Mouse (Mus musculus) T-helper 1 cell (primary cell): ENCODE data around the gene Tdrd9.
"Not testable (repeated sequence)": the region's sequence is repeated elsewhere in the genome, so short reads cannot be mapped to it uniquely, and the experiment has no call there.

Experiments used
- in situ Hi-C: fragments of 300-600 bp; cut with MboI, MseI; formaldehyde crosslinking; loops from one replicate; pipeline ENCODE4 v1.15.1; 2025; ENCODE audit warnings: high pct_unique_total_duplicates

Gene Tdrd9

DNA sequence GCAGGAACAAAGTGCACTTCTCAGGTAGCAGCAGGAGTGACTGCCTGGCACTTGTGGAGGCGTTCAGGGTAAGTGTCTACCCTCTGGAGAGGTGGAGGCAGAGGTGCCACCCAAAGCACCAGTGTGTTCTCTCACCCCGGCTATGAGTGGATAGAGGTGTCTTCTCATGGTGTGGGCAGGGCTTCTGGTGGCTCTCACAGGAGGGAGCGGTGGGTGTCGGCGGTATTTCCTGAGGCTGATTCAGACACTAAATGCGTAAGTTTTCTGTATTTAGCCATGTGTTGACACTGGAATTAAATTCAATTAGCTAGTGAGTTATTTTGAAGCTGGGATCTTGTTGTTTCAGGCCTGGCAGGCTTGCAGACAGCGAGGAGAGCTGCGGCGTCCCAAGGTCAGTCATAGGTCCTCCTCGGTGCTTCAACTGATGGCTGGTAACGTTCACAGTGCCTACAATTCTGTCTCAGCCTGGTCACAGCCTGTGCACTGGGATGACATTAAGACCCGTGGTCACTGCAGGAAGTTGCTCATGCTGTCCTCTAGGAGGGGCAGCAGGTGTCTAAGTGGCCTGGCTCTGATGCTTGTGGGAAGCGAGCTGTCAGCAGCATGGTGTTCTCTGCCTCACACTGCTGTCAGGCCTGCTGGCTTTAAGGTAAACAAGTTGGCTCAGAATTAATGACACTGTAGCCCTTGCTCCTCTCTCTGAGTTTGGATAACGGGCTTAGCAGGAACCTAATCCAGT lies 54.7 kb downstream of the Tdrd9 start:
- in situ Hi-C loops = no loop called here

DNA sequence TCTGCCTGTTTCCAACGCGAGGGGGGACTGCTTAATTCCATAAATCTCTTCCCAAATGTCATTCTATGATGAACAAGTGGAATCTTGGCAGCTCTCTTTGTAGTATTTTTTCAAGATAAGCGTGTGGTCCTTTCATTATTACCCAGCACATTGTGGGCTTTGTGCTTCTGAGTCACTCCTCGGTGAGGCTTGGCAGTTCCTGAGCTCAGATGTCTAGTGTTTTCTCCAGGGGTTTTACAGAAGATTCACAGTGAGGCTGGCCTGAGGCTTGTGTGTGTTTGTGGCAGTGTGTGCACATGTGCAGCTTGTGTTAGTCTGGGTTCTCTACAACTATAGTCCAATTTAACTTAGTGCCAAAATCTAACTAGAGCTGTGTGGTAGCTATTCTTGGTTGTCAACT lies 56.0 kb downstream of the Tdrd9 start:
- in situ Hi-C loops = no loop called here

DNA sequence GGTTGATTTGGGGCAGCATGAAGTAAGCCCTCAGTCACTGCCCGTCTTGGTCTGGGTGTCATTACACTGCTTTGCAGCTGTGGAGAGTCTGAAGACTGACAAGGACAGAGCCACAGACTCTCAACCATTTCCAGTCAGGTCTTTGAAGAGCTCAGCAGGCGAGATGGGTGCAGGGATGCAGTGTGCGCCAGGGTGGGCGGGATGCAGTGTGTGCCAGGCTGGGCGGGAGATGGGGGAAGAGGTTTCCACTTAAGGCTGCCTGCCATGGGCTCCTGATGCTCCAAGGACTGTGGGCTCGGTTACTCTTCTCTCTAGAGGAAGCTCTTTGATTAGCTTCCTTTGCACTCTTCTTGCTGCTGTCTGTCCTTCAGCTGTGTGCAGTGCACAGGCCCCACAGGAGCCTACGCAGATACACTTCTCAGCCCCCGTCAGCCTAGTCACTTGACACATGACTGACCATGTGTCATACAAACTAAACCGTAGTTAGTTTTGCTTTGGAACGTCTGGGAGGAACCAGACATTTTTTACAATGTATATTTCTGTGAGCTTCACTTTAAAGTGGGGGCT lies 62.1 kb downstream of the Tdrd9 start:
- in situ Hi-C loops = loop anchor here (5.0 kb wide), 1 partner anchor 49 kb away; no protein-coding TSS in a partner anchor

DNA sequence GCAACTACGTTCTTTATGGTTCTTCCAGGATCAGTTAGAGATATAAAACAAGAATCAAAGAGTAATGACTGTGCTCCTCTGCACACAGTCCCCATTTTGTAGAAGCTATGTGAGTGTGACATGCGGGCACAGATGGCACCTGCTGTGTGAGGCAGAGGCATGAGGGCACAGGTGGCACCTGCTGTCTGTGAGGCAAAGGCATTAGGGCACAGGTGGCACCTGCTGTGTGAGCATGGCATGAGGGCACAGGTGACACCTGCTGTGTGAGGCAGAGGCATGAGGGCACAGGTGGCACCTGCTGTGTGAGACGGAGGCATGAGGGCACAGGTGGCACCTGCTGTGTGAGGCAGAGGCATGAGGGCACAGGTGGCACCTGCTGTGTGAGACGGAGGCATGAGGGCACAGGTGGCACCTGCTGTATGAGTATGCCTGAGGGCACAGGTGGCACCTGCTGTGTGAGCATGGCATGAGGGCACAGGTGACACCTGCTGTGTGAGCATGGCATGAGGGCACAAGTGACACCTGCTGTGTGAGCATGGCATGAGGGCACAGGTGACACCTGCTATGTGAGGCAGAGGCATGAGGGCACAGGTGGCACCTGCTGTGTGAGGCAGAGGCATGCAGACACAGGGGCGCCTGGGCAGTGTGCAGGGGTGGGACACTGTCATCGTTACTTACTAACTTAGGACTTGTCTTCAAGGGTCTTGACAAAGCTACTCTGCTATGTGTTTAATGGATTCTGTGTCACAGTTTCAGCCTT lies 64.2 kb downstream of the Tdrd9 start:
- in situ Hi-C loops = not testable (repeated sequence)

DNA sequence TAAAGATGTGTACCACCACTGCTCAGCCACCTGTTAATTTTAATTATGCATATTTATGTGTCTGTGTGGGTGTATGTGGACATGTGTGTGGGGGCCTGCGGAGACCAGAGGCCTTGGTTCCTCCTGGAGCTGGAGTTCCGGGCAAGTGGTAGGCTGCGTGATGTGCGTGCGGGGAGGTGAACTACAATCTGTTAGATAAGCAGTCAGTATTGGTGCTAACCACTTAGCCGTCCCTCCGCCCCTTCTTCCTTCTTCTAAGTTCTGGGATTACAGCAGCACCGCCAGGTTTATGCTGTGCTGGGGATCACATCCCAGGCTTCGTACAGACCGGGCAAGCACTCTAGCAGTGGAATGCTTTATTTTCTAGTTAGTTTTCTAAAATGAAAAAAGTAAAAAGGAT lies 67.1 kb downstream of the Tdrd9 start:
- in situ Hi-C loops = no loop called here

DNA sequence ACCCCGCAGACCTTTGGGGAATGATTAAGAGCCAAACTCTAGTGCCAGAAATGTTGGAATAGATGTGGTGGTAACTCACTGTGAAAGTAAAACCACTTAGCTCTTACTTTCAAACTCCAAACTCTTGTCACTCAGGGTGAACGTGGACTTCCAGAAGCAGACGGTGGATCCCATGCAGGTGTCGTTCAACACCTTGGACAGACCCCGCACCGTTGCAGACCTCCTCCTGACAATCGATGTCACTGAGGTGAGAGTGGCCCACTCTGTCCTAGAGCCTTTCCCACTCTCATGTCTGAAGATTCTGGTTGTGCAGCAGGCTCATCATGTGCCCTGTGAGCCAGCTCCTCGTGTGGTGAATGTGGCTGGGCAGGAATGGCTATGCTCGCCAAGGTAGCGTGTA lies 67.8 kb downstream of the Tdrd9 start:
- in situ Hi-C loops = no loop called here

DNA sequence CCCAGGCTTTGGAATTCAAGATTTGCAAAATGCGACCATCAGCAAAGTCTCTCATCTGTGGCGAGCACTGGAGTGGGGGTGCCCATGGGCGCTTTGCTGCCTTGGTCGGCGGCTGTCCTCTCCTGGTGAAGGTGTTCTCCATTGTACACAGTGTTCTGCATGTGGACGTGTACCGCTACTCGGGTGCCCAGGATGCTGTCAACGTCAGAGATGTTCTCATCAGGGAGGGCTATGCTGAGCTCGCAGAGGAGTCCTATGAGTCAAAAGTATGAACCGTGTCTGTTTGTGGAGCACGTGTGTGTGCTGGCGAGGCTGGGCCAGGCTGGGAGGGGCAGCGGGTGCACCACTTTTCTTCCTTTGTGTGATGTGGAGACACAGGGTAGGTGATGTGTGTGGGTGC lies 71.3 kb downstream of the Tdrd9 start:
- in situ Hi-C loops = no loop called here

DNA sequence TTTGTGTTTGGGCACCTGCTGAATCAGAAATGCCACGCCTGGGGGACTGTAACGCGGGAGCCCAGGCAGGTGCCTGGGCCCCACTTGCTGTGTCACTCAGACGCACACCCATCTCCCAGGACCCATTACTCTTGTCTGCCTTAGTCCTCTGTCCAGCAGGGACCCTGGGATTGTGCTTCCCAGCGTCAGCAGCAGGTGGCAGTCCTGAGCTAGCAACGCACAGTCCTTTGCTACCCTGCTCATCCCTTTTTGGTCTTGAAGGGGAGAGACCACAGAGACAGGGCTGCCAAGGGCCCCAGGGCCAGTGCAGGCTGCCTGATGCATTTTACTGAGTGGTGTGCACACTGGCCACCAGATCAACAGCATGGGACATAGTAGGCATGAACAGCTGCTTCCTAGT lies 106.3 kb downstream of the Tdrd9 start:
- in situ Hi-C loops = no loop called here

DNA sequence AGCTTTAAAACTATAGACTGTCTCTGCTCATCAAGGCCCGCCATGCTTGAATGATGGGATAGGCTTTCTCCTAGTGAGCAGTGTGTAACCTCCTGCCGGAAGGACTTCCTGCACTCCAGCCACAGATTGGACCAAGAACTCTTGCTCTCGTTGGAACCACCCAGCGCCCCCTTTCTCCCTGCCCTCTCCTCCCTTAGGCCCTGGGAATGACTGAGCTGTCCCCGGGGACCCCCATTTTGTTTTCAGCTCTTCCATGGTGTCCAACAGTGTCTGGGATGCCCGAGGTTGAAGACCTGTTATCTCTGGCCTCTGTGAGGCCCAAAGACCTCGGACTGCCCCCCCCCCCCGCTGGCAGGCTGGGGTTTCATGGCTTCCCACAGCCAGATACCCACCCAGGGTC lies 108.6 kb downstream of the Tdrd9 start:
- in situ Hi-C loops = loop anchor here (5.0 kb wide), 1 partner anchor 48 kb away; no protein-coding TSS in a partner anchor

DNA sequence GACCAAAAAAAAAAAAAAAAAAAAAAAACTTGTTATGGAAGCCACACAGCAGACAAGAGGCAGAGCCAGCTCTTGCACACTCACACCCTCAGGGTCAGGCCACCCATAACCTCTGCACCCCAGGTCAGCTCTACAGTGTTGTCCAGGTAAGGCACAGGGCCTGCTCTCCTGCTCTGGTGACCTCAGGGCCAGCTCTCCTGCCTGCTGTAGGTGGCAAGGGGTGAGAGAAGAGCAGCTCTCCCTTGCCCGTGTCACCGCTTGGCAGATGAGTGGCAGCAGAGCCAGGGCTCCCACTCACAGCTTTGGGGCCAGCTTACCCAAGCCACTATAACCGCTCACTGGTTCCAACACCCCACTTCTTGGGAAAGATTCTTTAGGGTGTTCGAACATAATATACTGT lies 109.6 kb downstream of the Tdrd9 start:
- in situ Hi-C loops = loop anchor here (5.0 kb wide), 1 partner anchor 49 kb away; no protein-coding TSS in a partner anchor

DNA sequence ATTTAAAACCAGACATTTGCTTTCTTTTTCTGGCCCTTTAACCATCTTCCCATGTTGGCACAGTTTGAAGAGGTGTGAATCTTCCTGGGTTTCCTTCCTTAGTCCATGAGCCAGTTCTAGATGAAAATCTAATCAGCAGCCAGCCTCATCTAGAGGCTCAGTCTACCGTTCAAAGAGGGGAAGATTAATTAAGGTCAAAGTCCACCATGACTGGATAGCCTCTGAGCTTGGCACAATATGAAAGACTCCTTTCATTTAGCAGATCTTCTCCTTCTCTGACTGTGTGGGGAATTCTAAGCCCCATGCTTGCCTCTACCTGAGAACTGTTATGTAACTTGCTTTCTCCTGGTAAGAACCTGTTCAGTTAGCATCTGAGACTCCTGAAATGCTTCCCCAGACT lies 110.9 kb downstream of the Tdrd9 start:
- in situ Hi-C loops = loop anchor here (5.0 kb wide), 1 partner anchor 50 kb away; no protein-coding TSS in a partner anchor

DNA sequence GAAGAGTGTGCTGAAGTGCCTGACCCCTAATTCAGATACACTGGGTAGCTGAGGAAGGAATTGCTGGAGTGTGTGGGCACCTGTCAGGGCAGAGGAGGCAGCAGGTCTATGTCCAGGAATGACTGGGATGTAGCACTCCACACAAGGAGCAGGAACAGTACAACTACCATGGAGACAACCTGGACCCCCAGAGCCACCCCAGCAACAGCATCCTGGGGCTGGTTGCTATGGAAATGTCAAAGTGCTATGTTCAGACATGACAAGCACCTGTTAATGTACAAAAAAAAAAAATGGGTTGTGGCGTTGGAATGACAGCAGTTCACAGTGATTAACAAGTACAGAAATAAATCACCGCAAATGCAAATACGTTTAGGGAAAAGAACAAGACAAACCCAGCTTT lies 114.9 kb downstream of the Tdrd9 start:
- in situ Hi-C loops = no loop called here

DNA sequence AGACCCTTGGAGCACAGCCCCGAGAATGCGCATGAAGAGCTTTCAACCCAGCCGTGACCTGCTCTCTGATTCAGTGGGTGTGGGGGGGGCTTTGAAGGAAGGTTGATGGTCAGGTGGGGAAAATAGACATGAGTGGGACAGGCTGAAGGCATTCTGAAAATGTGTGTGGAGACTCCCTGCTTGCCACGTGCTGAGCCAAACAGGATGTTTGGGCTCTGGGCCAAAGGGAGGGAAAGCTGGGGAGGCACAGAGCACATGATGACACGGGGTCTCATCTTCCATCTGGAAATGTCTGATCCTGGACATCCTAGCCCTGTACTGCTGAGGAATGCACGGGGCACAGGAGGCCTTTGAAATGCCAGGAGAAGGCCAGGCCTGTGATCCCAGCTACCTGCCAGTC lies 115.4 kb downstream of the Tdrd9 start:
- in situ Hi-C loops = no loop called here

DNA sequence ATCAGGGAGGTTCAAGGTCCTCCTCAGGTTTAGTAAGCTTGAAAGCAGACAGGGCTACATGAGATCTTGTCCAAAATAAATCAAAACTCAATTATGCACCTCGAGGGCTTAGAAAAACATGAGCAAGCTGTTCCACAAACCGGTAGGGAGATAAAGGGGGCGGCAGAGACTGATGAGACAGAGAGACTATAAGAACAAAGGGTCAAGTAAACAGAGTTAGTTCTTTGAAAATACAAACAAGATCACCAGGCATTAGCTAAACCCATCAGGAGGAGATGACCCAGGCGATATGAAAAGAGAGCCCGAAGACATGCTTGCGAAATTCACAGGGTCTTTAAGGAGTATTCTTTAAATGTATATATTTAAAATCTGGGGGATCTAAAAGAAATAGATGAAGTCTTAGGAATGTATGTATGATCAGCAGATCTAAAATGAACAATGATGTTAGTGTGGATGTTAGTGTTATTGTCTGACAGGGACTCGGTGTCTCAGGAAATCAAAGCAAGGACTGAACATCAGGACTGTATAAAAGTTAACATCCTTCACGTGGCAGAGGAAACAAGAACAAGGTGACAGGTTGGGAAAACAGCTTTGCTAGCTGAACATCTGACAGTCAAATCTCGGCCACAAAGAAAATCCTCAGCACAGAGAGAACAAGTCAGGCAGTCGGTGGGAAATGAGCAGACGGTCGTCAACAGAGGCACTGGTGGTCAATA lies 117.4 kb downstream of the Tdrd9 start:
- in situ Hi-C loops = no loop called here

DNA sequence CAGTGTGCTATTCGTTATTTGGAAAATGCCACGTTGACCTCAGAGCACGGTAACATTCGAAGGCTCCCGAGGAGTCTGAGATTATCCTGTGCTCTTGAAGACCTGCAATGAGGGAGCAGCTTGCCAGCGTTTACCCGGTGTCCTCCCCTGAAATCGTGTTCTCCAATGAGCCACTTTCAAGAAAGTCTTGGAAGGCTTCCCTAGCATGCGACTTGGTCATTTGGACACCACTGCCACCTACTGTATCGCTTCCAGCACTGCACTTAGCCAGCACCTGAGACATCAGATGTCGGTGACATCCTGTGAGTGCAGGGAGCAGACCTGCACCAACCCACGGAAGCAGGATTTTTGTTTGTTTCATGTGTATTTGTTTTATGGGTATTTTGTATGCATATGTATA lies 119.7 kb downstream of the Tdrd9 start:
- in situ Hi-C loops = no loop called here

DNA sequence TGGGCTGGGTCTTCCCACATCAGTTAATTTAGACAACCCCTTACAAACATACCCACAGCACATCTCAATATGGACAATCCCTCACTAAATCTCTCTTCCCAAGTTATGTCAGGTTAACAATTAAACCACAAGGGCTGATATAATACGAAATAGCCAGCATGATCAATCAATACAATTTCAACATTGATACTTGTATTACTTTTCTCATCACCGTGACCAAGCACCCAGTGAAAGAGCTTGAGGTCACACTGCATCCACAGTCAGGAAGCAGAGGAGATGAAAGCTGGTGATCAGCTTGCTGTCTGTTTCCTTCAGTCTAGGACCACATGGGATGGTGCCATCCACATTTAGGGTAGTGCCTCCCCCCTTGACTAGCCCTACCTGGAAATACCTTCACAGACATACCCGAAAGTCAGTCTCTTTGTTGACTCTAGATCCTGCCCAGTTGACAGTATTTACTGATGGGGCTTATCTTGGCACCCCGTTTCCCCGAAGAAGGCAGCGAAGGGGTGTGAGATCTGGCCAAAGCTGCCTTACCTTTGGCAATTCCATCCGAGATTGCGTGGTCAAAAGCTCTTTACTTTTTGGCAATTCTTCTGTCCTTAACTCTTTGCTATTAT lies 123.0 kb downstream of the Tdrd9 start:
- in situ Hi-C loops = no loop called here

DNA sequence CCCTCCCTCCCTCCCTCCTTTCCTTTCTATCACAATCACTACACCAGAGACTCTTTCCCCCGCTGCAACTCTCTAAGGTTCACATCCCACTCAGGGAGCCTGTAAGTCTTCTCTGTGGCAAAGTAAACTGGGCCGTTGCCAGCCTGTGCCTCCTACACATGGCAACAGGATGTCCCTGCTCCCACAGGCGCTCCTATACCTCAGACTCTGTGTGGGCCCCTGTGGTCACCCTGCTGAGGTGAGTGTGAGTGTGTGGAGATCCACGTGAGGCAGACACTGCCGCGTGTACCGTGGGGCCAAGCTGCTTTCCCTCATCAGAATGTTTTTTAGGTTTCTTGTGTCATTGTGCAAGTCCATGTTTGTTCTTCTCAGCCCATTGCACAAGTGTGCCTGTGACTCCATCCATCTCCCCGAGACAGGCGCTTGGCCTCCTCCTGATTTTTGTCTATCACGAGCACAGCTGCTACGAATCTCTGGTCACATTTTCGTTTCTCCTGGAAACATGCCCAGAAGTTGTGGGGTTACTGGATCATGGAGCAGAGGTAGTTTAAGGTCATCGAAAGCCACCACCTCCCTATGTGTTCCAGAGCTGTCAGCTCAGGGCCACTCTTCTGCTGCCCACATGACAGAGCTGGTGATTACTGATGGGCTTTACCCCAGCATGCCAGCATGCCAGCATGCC lies 124.8 kb downstream of the Tdrd9 start:
- in situ Hi-C loops = no loop called here

DNA sequence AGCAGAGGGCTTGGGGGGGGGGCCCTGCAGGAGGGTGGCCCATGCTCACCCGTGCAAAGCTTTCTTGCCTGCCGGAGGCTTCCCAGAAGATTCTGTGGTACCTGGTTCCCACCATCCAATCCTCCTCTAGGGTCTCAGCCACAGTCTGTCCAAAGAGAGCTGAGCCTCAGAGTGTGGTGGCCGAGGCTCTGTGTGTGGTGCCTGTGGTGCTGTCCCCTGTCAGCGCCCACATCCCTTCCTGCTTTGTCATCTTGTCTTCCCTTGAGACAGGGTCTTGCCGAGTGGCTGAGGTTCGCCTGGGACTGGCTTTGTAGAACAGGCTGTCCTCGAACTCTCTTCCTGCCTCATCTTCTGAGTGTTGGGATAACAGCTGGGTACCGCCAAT lies 125.4 kb downstream of the Tdrd9 start:
- in situ Hi-C loops = no loop called here

DNA sequence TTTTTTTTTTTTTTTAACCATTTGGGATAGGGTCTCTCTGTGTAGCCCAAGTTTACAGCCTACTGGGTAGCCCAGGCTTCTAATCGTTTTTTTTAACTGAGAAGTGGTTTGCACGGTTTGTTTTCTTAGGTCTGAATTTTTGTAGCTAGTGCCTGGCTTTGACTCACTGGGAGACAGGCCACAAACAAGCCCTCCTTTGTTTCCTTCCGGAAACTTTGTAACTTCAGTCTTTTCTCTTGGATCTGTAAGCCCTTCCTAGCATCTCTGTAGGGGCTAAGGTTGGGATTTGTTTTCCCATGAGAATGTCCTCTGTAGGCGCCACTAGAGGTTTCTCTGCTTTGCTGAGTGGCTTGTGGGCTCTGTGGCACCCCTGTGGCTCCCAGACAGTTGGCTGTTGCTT lies 128.7 kb downstream of the Tdrd9 start:
- in situ Hi-C loops = loop anchor here (25.0 kb wide), 1 partner anchor 812 kb away; no protein-coding TSS in a partner anchor

DNA sequence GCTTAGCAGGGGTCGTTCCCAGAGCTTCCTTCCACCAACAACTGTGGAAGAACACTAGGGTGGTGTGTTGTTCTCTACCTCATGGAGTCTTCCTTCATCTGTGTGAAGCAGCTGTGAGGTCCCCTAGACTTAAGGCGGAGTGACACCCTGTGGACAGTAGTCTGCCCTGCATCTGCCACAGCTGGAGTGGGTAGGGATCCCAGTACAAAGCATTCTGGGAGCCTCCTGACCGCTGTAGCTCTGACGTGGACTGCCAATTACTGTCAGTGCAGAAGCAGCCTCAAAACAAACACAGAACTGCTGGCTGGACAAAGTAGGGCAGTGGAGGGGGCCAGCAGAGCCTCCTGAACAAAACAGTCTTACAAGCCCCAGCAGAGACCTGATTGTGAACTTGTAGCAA lies 129.7 kb downstream of the Tdrd9 start:
- in situ Hi-C loops = loop anchor here (25.0 kb wide), 1 partner anchor 811 kb away; no protein-coding TSS in a partner anchor

DNA sequence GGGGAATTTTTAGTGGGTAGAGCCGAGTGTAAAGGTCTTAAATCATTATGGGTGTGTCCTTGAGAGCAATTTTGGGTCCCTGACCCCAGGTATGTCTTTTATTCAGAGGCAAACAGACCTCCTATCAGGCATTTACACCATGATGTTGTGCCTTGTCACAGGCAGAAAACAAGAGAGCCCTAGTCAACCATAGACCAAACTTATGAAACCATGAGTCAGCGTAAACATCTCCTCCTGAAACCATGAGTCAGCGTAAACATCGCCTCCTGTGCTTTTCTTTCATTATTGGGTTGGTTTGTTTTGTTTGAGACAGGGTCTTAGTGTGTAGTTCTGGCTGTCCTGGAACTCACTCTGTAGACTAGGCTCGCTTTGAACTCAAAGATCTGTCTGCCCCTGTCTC lies 131.8 kb downstream of the Tdrd9 start:
- in situ Hi-C loops = loop anchor here (25.0 kb wide), 1 partner anchor 809 kb away; no protein-coding TSS in a partner anchor
